Mouse (Mus musculus) forebrain, embryonic 11.5 days (tissue): Measurements from ENCODE around the gene Nr2f1. TPM values are rescaled to one million over a fixed set of nuclear protein-coding genes. Genes with fewer than 3 reads are reported as not detected.

Experiments used
- ATAC-seq: fragments of 200-750 bp; cut with Nextera tagmentation; replicated peaks from 2 replicates; pipeline ENCODE4 v1.8.0; 2017; ENCODE audit warnings: moderate TSS enrichment; ENCODE audit not compliant: low FRiP score
- DNase-seq: peaks from one replicate; pipeline ENCODE4 v3.0.0-alpha.2; 2017; ENCODE audit warnings: low spot score
- H3K27ac ChIP-seq: fragments of 300-500 bp; sonication (generic); 2 replicates; pipeline ENCODE4 v1.5.1; 2014; ENCODE audit warnings: low read depth, low read length
- H3K27me3 ChIP-seq: fragments of 300-500 bp; sonication (generic); 2 replicates; pipeline ENCODE4 v1.6.1; 2014; ENCODE audit warnings: mild to moderate bottlenecking, low read length, mixed read lengths; ENCODE audit not compliant: control insufficient read depth, insufficient read depth
- H3K36me3 ChIP-seq: fragments of 300-500 bp; sonication (generic); 2 replicates; pipeline ENCODE4 v1.6.1; 2014; ENCODE audit warnings: mild to moderate bottlenecking, low read length, moderate library complexity, mixed read lengths; ENCODE audit not compliant: control insufficient read depth, insufficient read depth
- H3K4me1 ChIP-seq: fragments of 300-500 bp; sonication (generic); replicated peaks from 2 replicates; pipeline ENCODE4 v1.6.1; 2014; ENCODE audit warnings: low read length, mixed read lengths; ENCODE audit not compliant: control insufficient read depth, insufficient read depth
- H3K4me2 ChIP-seq: fragments of 300-500 bp; sonication (generic); 2 replicates; pipeline ENCODE4 v1.6.1; 2014; ENCODE audit warnings: low read depth, mild to moderate bottlenecking, low read length, moderate library complexity, mixed read lengths; ENCODE audit not compliant: severe bottlenecking
- H3K4me3 ChIP-seq: fragments of 300-500 bp; sonication (generic); 2 replicates; pipeline ENCODE4 v1.5.1; 2014; ENCODE audit warnings: low read depth, low read length
- H3K9ac ChIP-seq: fragments of 300-500 bp; sonication (generic); 2 replicates; pipeline ENCODE4 v1.6.1; 2014; ENCODE audit warnings: low read length
- H3K9me3 ChIP-seq: fragments of 300-500 bp; sonication (generic); 2 replicates; pipeline ENCODE4 v1.6.1; 2016; ENCODE audit warnings: low read length, mixed read lengths; ENCODE audit not compliant: control insufficient read depth
- WGBS: fragments of 180-500 bp; shearing (Covaris S2); extraction: QIAGEN DNeasy Blood & Tissue Kit; methylation state at CpG from one replicate; pipeline ENCODE4 v1.1.7; 2014; 5-methylcytosine and 5-hydroxymethylcytosine counted together
- polyA plus RNA-seq: library from polyadenylated mRNA; unstranded; fragments of >200 nt; fragmentation: Nextera tagmentation; extraction: Ambion mirVana; gene quantifications from 2 replicates; pipeline ENCODE4 v1.2.1, GENCODE M21; 2014

The Nr2f1 gene
- polyA plus RNA-seq, 1 experiment from 2014 or later, result 110 TPM

- H3K4me1 ChIP-seq, result 0 out of 2 replicates have a peak, but pooled peaks cover 3% of the 10 kb centered on the region
- ATAC-seq (0 out of 2 replicates have a peak, but pooled peaks have one; percentile 33), DNase-seq (no peak)
- peak overlapping the region; percentile 41 for H3K9ac ChIP-seq
- WGBS, result 1% methylated on average over 17 of the region's 17 CpGs
- peaks cover 40% of the 10 kb centered on the region for H3K27me3 ChIP-seq
- peak overlapping the region; percentile 19 for H3K4me3 ChIP-seq
- no peaks in the 10 kb centered on the region for H3K36me3 ChIP-seq
- H3K9me3 ChIP-seq, result no peaks in the 10 kb centered on the region
- H3K4me2 ChIP-seq, result peak overlapping the region; percentile 44
- H3K27ac ChIP-seq, result peak overlapping the region; percentile 70
Measured at GRCm38 (mm10) chr13:78171984-78172636, 27.4 kb downstream of the Nr2f1 start.

GRCm38 (mm10) chr13:78171320-78171719 is 28.2 kb downstream of the Nr2f1 start:
- Histone ChIP-seq H3K4me1 (0 out of 2 replicates have a peak, but pooled peaks cover 3% of the 10 kb centered on the region), H3K9me3 (no peaks in the 10 kb centered on the region), H3K36me3 (no peaks in the 10 kb centered on the region), H3K4me3 (peak overlapping the region; percentile 19; the same call in 1 of the 2 replicates), H3K4me2 (peak overlapping the region; percentile 47), H3K9ac (peak overlapping the region; percentile 65), H3K27ac (peak overlapping the region; percentile 70), H3K27me3 (peaks cover 41% of the 10 kb centered on the region)
- under 1% methylated on average over 15 of the region's 15 CpGs for WGBS
- DNase-seq (peak; percentile 67), ATAC-seq (peak; percentile 38; the same call in 1 of the 2 replicates)

DNA sequence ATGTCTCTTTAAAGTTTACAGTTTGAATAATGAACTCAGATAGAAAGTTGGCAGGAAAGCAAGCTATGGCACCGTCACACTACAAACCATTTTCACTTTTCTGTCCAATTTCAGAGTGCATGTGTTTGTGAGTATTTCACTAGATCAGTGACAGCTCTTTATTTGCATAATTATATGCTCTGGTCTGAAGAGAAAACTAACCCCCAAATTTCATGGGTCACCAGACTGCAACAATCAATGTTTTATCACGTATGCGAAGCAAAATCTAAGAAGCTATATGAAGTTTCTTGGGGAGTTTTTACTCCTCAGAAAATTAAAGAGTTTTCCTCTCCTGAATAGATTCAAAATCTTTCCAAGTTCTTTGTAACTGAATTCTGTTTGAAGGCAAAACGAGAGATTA is 31.4 kb downstream of the Nr2f1 start:
- no peaks in the 10 kb centered on the region for H3K9me3 ChIP-seq
- 0 out of 2 replicates have a peak overlapping the region, but pooled peaks have one; percentile 5 for H3K4me2 ChIP-seq
- H3K36me3 ChIP-seq, result no peaks in the 10 kb centered on the region
- H3K27ac ChIP-seq, result peak overlapping the region; percentile 74
- H3K27me3 ChIP-seq, result peaks cover 38% of the 10 kb centered on the region
- H3K4me1 ChIP-seq, result peaks cover 3% of the 10 kb centered on the region; the same call in 1 of the 2 replicates
- DNase-seq (no peak), ATAC-seq (no peak)
- WGBS, result 10% methylated on average over 4 of the region's 4 CpGs
- H3K4me3 ChIP-seq, result no peak overlapping the region
- H3K9ac ChIP-seq, result no peak overlapping the region

- Histone ChIP-seq H3K4me3 (peak overlapping the region; percentile 61; the same call in 1 of the 2 replicates), H3K9me3 (no peaks in the 10 kb centered on the region), H3K4me1 (no peaks in the 10 kb centered on the region; the same call in 1 of the 2 replicates), H3K9ac (peak overlapping the region; percentile 84), H3K27ac (peak overlapping the region; percentile 97), H3K4me2 (peak overlapping the region; percentile 84), H3K36me3 (no peaks in the 10 kb centered on the region), H3K27me3 (peaks cover 22% of the 10 kb centered on the region; the same call in 1 of the 2 replicates)
- ATAC-seq, result no peak
- no peak for DNase-seq
Measured at GRCm38 (mm10) chr13:78164941-78165340, 34.6 kb downstream of the Nr2f1 start.

GRCm38 (mm10) chr13:78163087-78163958 is 36.2 kb downstream of the Nr2f1 start:
- Histone ChIP-seq H3K4me1 (no peaks in the 10 kb centered on the region; the same call in 1 of the 2 replicates), H3K9me3 (no peaks in the 10 kb centered on the region), H3K27ac (peak overlapping the region; percentile 97), H3K4me3 (peak overlapping the region; percentile 61), H3K9ac (peak overlapping the region; percentile 84), H3K36me3 (no peaks in the 10 kb centered on the region), H3K27me3 (peaks cover 20% of the 10 kb centered on the region; the same call in 1 of the 2 replicates), H3K4me2 (peak overlapping the region; percentile 84)
- under 1% methylated on average over 82 of the region's 86 CpGs for WGBS
- DNase-seq (peak; percentile 90), ATAC-seq (peak; percentile 91)

- ATAC-seq, result peak; percentile 67
- no peak overlapping the region for H3K4me2 ChIP-seq
- peak; percentile 57 for DNase-seq
- H3K4me1 ChIP-seq, result no peaks in the 10 kb centered on the region; the same call in 1 of the 2 replicates
- no peak overlapping the region for H3K9ac ChIP-seq
- H3K27ac ChIP-seq, result no peak overlapping the region; the same call in 1 of the 2 replicates
- H3K36me3 ChIP-seq, result no peaks in the 10 kb centered on the region
- H3K27me3 ChIP-seq, result peaks cover 17% of the 10 kb centered on the region; the same call in 1 of the 2 replicates
- H3K9me3 ChIP-seq, result no peaks in the 10 kb centered on the region
- 40% methylated on average over 2 of the region's 2 CpGs for WGBS
- H3K4me3 ChIP-seq, result no peak overlapping the region
Measured at GRCm38 (mm10) chr13:78162149-78162548, 37.4 kb downstream of the Nr2f1 start.

- Histone ChIP-seq H3K36me3 (no peaks in the 10 kb centered on the region), H3K4me2 (no peak overlapping the region), H3K9me3 (no peaks in the 10 kb centered on the region), H3K27ac (no peak overlapping the region), H3K4me1 (no peaks in the 10 kb centered on the region), H3K9ac (no peak overlapping the region), H3K4me3 (no peak overlapping the region), H3K27me3 (peaks cover 2% of the 10 kb centered on the region; the same call in 1 of the 2 replicates)
- ATAC-seq (no peak), DNase-seq (no peak)
- 87% methylated on average over 5 of the region's 5 CpGs for WGBS
Measured at GRCm38 (mm10) chr13:78157465-78157864, 42.1 kb downstream of the Nr2f1 start.
